Mouse (Mus musculus): Measurements from ENCODE around the gene Tctex1d4. TPM values are rescaled to one million over a fixed set of nuclear protein-coding genes. Genes with fewer than 3 reads are reported as not detected.

The Tctex1d4 gene
- polyA plus RNA-seq, 1 experiment from 2014 or later = 0.25 TPM

DNA sequence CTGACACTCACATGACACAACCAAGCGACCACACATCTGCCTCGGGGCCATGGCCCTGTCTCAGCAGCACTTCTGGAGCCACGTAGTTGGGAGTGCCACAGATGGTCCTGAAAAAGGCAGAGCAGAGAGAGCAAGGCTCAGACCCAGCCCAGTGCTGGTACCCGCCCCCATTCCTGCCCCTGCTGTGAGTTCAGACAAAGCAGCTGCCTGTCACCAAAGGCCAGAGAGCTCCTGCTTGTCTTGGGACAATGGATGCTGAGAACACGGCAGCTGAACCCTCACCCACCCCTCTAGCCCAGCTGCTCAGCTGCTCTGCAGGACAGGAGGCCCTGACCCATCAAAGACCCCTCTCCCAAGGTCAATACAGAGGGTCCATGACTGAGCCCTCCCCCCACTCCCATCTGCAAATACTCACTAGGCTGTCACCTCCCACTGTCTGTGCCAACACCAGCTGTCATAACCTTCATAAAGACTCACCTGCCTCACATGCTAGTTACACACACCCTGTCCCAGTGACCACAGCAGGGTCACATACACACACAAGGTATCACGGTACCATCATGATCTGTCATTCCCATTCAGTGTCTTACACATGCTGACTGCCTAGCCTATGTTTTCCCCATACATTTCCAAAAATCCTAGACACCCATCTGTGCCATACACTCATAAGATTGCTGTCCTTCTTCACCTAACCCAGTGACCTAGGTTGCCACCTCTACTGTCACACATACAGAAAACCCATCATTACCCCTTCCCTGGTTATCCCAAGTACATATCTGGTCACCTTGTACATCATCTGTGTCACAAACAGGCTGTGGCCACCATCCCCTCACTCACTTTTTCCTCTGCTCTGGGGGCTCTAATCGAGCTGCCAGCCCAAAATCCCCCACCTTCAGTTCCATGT is 5.5 kb downstream of the Tctex1d4 start:
- H3K4me3 ChIP-seq (ENCODE audit: low read depth, low read length) = peak overlapping the region; percentile 90
- no peaks in the 10 kb centered on the region for H3K9me3 ChIP-seq (replicated peaks; ENCODE audit: control insufficient read depth, low read length)
- H3K27ac ChIP-seq (ENCODE audit: low read depth, low read length) = no peak overlapping the region
- peak overlapping the region; percentile 89 for H3K4me2 ChIP-seq (ENCODE audit: low read length)
- WGBS = 5% methylated on average over 7 of the region's 7 CpGs
- DNase-seq (ENCODE audit: low spot score) (peak; percentile 62), ATAC-seq (peak; percentile 16; the same call in 1 of the 2 replicates)
- H3K4me1 ChIP-seq (ENCODE audit: control insufficient read depth, insufficient read depth, low read length) = peaks cover 18% of the 10 kb centered on the region
- 0 out of 2 replicates have a peak, but pooled peaks cover 3% of the 10 kb centered on the region for H3K27me3 ChIP-seq (replicated peaks; ENCODE audit: control insufficient read depth, insufficient read depth, low read length)
- peak overlapping the region; percentile 84; the same call in 1 of the 2 replicates for H3K9ac ChIP-seq (ENCODE audit: low read length)
- peaks cover 24% of the 10 kb centered on the region for H3K36me3 ChIP-seq (ENCODE audit: control insufficient read depth, insufficient read depth, low read length)

DNA sequence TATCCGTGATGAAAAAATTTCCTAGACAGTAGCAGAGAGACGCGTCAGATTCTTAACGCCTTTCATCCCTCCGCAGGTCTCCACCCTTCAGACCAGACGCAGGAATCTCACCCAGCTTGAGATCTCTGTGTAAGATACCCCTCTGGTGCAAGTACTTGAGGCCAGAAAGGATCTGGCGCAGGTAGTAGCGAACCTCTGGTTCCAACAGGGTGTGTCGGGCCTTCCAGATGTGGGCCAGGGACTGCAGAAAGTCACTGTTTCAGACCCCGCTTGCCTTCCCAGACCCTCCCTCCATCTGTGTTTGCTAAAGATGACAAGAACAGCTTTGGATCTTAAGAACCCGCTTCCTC is 6.2 kb downstream of the Tctex1d4 start:
- whole genome bisulfite sequencing = 6% methylated on average over 11 of the region's 11 CpGs
- Histone ChIP-seq H3K4me1 (ENCODE audit: control insufficient read depth, insufficient read depth, low read length) (peaks cover 18% of the 10 kb centered on the region), H3K27me3 (replicated peaks; ENCODE audit: control insufficient read depth, insufficient read depth, low read length) (0 out of 2 replicates have a peak, but pooled peaks cover 3% of the 10 kb centered on the region), H3K4me2 (ENCODE audit: low read length) (peak overlapping the region; percentile 89), H3K36me3 (ENCODE audit: control insufficient read depth, insufficient read depth, low read length) (peaks cover 24% of the 10 kb centered on the region), H3K9me3 (replicated peaks; ENCODE audit: control insufficient read depth, low read length) (no peaks in the 10 kb centered on the region), H3K4me3 (ENCODE audit: low read depth, low read length) (peak overlapping the region; percentile 90), H3K9ac (ENCODE audit: low read length) (peak overlapping the region; percentile 84), H3K27ac (ENCODE audit: low read depth, low read length) (no peak overlapping the region)
- ATAC-seq (no peak), DNase-seq (ENCODE audit: low spot score) (no peak)

DNA sequence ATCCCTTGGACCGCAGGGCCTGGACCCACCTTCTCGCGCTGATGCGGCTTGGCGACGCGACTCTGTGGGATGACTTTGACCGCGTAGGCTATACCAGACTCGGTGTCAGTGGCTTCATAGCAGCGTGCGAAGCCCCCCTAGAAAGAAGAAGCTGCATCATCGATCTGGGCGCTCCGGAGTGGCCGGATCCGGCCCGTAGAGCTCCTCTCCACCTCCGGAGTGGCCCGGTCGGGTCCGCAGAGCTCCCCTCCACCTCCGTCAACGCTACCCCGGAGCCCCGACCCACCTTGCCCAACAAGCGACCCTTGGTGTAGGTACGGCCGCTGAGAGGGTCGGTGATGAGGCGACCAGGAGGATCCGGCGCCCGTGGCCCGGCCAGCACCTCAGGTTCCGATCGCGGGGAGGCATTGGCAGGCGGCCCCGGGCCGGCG is 6.8 kb downstream of the Tctex1d4 start:
- 0 out of 2 replicates have a peak, but pooled peaks cover 3% of the 10 kb centered on the region for H3K27me3 ChIP-seq (replicated peaks; ENCODE audit: control insufficient read depth, insufficient read depth, low read length)
- DNase-seq (ENCODE audit: low spot score) = peak; percentile 35

DNA sequence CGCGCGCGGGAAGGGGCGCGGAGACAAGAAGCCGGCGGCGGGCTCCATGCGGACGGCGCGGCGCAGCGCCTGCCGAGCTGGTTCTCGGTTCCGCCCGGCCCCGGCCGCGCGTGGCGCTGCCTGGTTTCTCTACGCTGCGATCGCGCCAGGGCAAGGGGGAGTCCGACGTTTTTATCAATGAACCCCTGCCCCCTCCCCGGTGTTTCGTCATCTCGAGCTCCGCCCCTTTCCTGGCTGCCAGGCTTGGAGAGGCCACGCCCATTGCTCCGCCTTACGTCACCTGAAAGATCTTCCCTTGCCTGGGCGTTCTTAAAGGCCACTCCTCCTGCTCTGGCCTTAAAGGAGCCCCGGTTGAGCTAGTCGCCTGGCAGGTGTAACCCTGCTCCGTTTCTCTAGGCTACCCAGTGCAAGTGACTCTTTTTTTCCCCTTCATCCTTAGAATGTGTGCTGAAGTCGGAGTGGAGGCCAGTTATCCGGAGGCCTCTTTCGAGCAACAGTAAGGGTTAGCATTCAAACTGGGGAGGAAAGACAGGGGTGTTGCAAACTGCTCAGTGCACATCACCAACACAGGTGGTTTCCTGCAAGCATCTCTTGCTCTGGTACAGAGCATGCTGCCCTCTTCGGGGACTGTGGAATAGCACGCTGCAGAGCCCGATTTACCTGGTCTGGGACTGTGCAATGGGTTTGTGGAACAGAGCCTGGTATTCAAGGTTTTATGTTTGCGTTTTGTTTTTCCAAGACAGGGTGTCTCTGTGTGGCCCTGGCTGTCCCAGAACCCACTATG is 7.4 kb downstream of the Tctex1d4 start, which contains the start of gene Plk3:
Gene Plk3 (minus strand): TSS at position 147 of the 784 bp plus-strand sequence.
- 2% methylated on average over 28 of the region's 48 CpGs for WGBS
- H3K36me3 ChIP-seq (ENCODE audit: control insufficient read depth, insufficient read depth, low read length) = peaks cover 12% of the 10 kb centered on the region; the same call in 1 of the 2 replicates

More for the DNA sequence above, 6.8 kb downstream of the Tctex1d4 start:
- peak overlapping the region; percentile 84 for H3K9ac ChIP-seq (ENCODE audit: low read length)
- H3K9me3 ChIP-seq (replicated peaks; ENCODE audit: control insufficient read depth, low read length) = no peaks in the 10 kb centered on the region
- under 1% methylated on average over 42 of the region's 42 CpGs for WGBS
- peak; percentile 43 for ATAC-seq
- H3K27ac ChIP-seq (ENCODE audit: low read depth, low read length) = peak overlapping the region; percentile 60; the same call in 1 of the 2 replicates
- H3K4me3 ChIP-seq (ENCODE audit: low read depth, low read length) = peak overlapping the region; percentile 90
- peaks cover 18% of the 10 kb centered on the region for H3K4me1 ChIP-seq (ENCODE audit: control insufficient read depth, insufficient read depth, low read length)
- peak overlapping the region; percentile 89 for H3K4me2 ChIP-seq (ENCODE audit: low read length)
- H3K36me3 ChIP-seq (ENCODE audit: control insufficient read depth, insufficient read depth, low read length) = peaks cover 17% of the 10 kb centered on the region

DNA sequence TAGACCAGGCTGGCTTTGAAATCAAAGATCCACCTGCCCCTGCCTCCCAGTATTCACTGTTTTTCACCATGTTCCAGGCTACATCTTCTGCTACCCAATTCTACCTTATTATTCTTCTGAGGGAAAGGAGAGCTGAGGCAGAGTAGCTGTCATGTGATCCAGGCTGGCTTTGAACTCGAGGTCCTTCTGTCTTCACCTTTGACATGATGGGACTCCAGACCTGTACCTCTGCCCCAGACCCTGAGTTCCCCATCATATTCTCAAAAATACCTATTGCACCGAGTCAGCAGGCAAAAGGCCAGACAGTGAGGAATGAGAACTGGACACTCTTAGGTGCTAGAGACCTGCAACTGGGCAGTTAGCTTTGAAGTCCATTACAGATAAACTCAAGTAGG is 8.0 kb downstream of the Tctex1d4 start:
- Histone ChIP-seq H3K4me1 (ENCODE audit: control insufficient read depth, insufficient read depth, low read length) (peaks cover 18% of the 10 kb centered on the region), H3K27ac (ENCODE audit: low read depth, low read length) (no peak overlapping the region), H3K4me2 (ENCODE audit: low read length) (peak overlapping the region; percentile 89; the same call in 1 of the 2 replicates), H3K27me3 (replicated peaks; ENCODE audit: control insufficient read depth, insufficient read depth, low read length) (0 out of 2 replicates have a peak, but pooled peaks cover 3% of the 10 kb centered on the region), H3K9ac (ENCODE audit: low read length) (0 out of 2 replicates have a peak overlapping the region, but pooled peaks have one; percentile 58), H3K36me3 (ENCODE audit: control insufficient read depth, insufficient read depth, low read length) (peaks cover 8% of the 10 kb centered on the region; the same call in 1 of the 2 replicates), H3K4me3 (ENCODE audit: low read depth, low read length) (no peak overlapping the region; the same call in 1 of the 2 replicates), H3K9me3 (replicated peaks; ENCODE audit: control insufficient read depth, low read length) (no peaks in the 10 kb centered on the region)
- ATAC-seq = no peak
- no peak for DNase-seq (ENCODE audit: low spot score)
- WGBS = 40% methylated on average over 2 of the region's 2 CpGs

More for the DNA sequence above, 7.4 kb downstream of the Tctex1d4 start, which contains the start of gene Plk3:
- no peaks in the 10 kb centered on the region for H3K9me3 ChIP-seq (replicated peaks; ENCODE audit: control insufficient read depth, low read length)
- DNase-seq (ENCODE audit: low spot score) (peak; percentile 98), ATAC-seq (peak; percentile 91)
- peak within 1 kb of the TSS; percentile 89 for H3K4me2 ChIP-seq (ENCODE audit: low read length)
- H3K4me3 ChIP-seq (ENCODE audit: low read depth, low read length) = peak within 1 kb of the TSS; percentile 90
- peaks cover 18% of the 10 kb centered on the region for H3K4me1 ChIP-seq (ENCODE audit: control insufficient read depth, insufficient read depth, low read length)
- H3K27ac ChIP-seq (ENCODE audit: low read depth, low read length) = peak within 1 kb of the TSS; percentile 60; the same call in 1 of the 2 replicates
- H3K27me3 ChIP-seq (replicated peaks; ENCODE audit: control insufficient read depth, insufficient read depth, low read length) = 0 out of 2 replicates have a peak, but pooled peaks cover 3% of the 10 kb centered on the region
- H3K9ac ChIP-seq (ENCODE audit: low read length) = peak within 1 kb of the TSS; percentile 84

DNA sequence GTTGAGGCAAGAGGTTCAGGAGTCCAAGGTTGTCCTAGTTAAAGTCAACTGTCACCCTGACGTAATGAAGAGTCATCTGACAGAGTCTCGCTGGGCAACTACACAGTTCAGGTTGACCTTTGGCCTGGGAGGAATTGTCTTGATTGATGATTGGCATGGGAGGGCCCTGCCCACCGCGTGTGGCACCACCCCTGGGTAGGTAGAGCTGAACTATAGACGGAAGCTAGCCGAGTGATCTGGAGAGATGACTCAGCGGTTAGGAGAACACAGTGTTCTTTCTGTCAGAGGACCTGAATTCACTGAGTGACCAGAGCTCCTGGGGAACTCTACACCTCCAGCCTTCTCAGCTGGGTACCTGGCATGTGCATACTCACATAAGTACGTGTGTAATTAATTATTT is 9.4 kb downstream of the Tctex1d4 start:
- Histone ChIP-seq H3K4me1 (ENCODE audit: control insufficient read depth, insufficient read depth, low read length) (peaks cover 18% of the 10 kb centered on the region), H3K27me3 (replicated peaks; ENCODE audit: control insufficient read depth, insufficient read depth, low read length) (0 out of 2 replicates have a peak, but pooled peaks cover 3% of the 10 kb centered on the region), H3K36me3 (ENCODE audit: control insufficient read depth, insufficient read depth, low read length) (no peaks in the 10 kb centered on the region), H3K9me3 (replicated peaks; ENCODE audit: control insufficient read depth, low read length) (no peaks in the 10 kb centered on the region), H3K4me3 (ENCODE audit: low read depth, low read length) (no peak overlapping the region), H3K9ac (ENCODE audit: low read length) (no peak overlapping the region), H3K27ac (ENCODE audit: low read depth, low read length) (no peak overlapping the region), H3K4me2 (ENCODE audit: low read length) (no peak overlapping the region)
- DNase-seq (ENCODE audit: low spot score) (no peak), ATAC-seq (no peak)
- 36% methylated on average over 8 of the region's 8 CpGs for WGBS

DNA sequence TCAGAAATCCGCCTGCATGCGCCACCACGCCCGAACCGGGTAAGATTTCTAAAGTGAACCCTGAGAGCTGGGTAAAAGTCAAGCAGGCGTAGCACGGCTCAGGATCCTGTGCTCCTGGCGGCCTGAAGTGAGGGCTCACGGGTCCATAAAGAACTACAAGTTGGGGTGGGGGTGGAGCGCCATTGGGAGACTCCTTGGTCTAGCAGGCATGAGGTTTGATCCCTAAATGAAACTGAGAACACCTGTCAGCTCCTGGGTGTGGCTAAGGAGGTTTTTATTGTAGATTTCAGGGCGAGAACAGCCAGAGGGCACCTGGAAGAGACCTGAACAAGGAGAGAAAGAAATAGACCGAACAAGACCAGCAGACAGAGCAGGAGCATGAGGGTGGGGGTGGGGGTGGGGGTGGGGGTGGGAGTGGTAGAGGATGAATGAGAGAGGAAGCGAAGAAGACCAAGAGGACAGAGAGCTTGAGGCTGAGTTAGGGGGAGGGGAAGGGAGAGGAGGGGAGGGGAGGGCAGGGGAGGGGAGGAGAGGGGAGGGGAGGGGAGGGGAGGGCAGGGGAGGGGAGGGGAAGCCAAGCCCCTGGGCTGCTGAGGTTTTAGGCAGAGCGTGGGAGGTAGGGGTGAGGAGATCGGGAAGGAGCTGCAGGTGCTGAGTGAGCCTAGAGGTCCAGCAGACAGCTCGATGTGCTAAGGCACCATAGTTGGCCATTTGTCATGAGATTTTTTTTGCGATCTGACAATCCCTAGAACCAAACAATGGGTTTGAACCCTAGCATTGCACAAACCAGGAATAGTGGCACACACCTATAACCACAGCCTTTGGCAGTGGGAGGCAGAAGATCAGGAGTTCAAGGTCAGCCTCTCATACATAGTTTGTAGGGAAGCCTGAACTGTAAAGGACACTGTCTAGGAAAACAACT is 12.0 kb downstream of the Tctex1d4 start:
- DNase-seq (ENCODE audit: low spot score) (no peak), ATAC-seq (no peak)

DNA sequence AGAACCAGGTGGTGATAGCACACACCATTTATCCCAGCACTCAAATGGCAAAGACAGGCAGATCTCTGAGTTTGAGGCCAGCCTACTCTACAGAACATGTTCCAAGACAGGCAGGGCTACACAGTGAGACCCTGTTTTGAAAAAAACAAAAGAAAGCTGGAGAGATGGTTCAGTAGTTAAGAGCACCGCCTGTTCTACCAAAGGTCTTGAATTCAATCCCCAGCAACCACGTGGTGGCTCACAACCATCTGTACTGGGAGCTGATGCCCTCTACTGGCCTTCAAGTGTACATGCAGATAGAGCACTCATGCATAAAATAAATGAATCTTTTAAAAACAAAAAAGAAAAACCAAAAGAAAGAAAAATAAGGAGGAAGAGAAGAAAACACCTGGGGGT is 12.6 kb downstream of the Tctex1d4 start:
- 0% methylated on average over 2 of the region's 2 CpGs for WGBS
- H3K4me3 ChIP-seq (ENCODE audit: low read depth, low read length) = no peak overlapping the region
- no peaks in the 10 kb centered on the region for H3K4me1 ChIP-seq (ENCODE audit: control insufficient read depth, insufficient read depth, low read length)
- H3K36me3 ChIP-seq (ENCODE audit: control insufficient read depth, insufficient read depth, low read length) = no peaks in the 10 kb centered on the region
- H3K27ac ChIP-seq (ENCODE audit: low read depth, low read length) = no peak overlapping the region
- H3K9ac ChIP-seq (ENCODE audit: low read length) = no peak overlapping the region
- ATAC-seq (no peak), DNase-seq (ENCODE audit: low spot score) (peak; percentile 67)
- H3K27me3 ChIP-seq (replicated peaks; ENCODE audit: control insufficient read depth, insufficient read depth, low read length) = no peaks in the 10 kb centered on the region
- no peak overlapping the region for H3K4me2 ChIP-seq (ENCODE audit: low read length)
- H3K9me3 ChIP-seq (replicated peaks; ENCODE audit: control insufficient read depth, low read length) = no peaks in the 10 kb centered on the region

More for the DNA sequence above, 12.0 kb downstream of the Tctex1d4 start:
- H3K27me3 ChIP-seq (replicated peaks; ENCODE audit: control insufficient read depth, insufficient read depth, low read length) = no peaks in the 10 kb centered on the region
- H3K9me3 ChIP-seq (replicated peaks; ENCODE audit: control insufficient read depth, low read length) = no peaks in the 10 kb centered on the region
- H3K4me2 ChIP-seq (ENCODE audit: low read length) = no peak overlapping the region
- no peak overlapping the region for H3K27ac ChIP-seq (ENCODE audit: low read depth, low read length)
- 73% methylated on average over 17 of the region's 17 CpGs for WGBS
- no peak overlapping the region for H3K4me3 ChIP-seq (ENCODE audit: low read depth, low read length)
- no peaks in the 10 kb centered on the region for H3K4me1 ChIP-seq (ENCODE audit: control insufficient read depth, insufficient read depth, low read length)
- no peak overlapping the region for H3K9ac ChIP-seq (ENCODE audit: low read length)
- H3K36me3 ChIP-seq (ENCODE audit: control insufficient read depth, insufficient read depth, low read length) = no peaks in the 10 kb centered on the region

All from forebrain, embryonic 14.5 days (tissue).